Comparison of ENCODE assay signal across 11 mouse cellular contexts in genomic region chr4:97840227-97841062, GRCm38 (mm10).
DNase-seq lines count a peak whose midpoint lies in the region; ATAC-seq lines count a peak whose summit lies in the region.
"Had no signal": no experiment of that assay in that cellular context is flagged by ENCODE, and none has a peak within 500 bp of the region (broad histone marks: within the 10 kb centered on the region; RNA-seq: fewer than 3 reads in every experiment).

No protein-coding gene starts in this region.

- H3K4me3 ChIP-seq in forebrain, embryonic 14.5 days (ENCODE audit: low read depth, low read length), result no peak overlapping the region
- H3K4me3 ChIP-seq in hindbrain, embryonic 15.5 days, result no peak overlapping the region
- H3K4me3 ChIP-seq in liver, embryonic 16.5 days (ENCODE audit: low read depth, low read length), result no peak overlapping the region

- peak; percentile 8; the same call in 1 of the 2 replicates for ATAC-seq in forebrain, embryonic 14.5 days
- peak; percentile 37; the same call in 1 of the 2 replicates for ATAC-seq in hindbrain, embryonic 15.5 days (ENCODE audit: low FRiP score, low read depth)
- peak; percentile 67 for ATAC-seq in liver, embryonic 16.5 days (ENCODE audit: low read depth)

- H3K4me1 ChIP-seq in forebrain, embryonic 14.5 days (ENCODE audit: control insufficient read depth, insufficient read depth, low read length), result peaks cover 63% of the 10 kb centered on the region
- peaks cover 63% of the 10 kb centered on the region for H3K4me1 ChIP-seq in hindbrain, embryonic 15.5 days (replicated peaks)
- H3K4me1 ChIP-seq in liver, embryonic 16.5 days (ENCODE audit: control insufficient read depth, low read depth, low read length), result peaks cover 12% of the 10 kb centered on the region

- 0 out of 2 replicates have a peak overlapping the region, but pooled peaks have one; percentile 0 for H3K9ac ChIP-seq in forebrain, embryonic 14.5 days (ENCODE audit: low read length)
- no peak overlapping the region for H3K9ac ChIP-seq in hindbrain, embryonic 15.5 days
- H3K9ac ChIP-seq in liver, embryonic 16.5 days (ENCODE audit: low read depth, low read length), result no peak overlapping the region

- H3K27ac ChIP-seq in forebrain, embryonic 14.5 days (ENCODE audit: low read depth, low read length), result no peak overlapping the region
- peak overlapping the region; percentile 45; the same call in 1 of the 2 replicates for H3K27ac ChIP-seq in hindbrain, embryonic 15.5 days (replicated peaks)
- no peak overlapping the region for H3K27ac ChIP-seq in liver, embryonic 16.5 days (ENCODE audit: low read length)

- H3K4me2 ChIP-seq in forebrain, embryonic 14.5 days (ENCODE audit: low read length), result no peak overlapping the region
- no peak overlapping the region for H3K4me2 ChIP-seq in hindbrain, embryonic 15.5 days
- H3K4me2 ChIP-seq in liver, embryonic 16.5 days (ENCODE audit: low read depth, low read length), result no peak overlapping the region

- no peaks in the 10 kb centered on the region for H3K9me3 ChIP-seq in forebrain, embryonic 14.5 days (replicated peaks; ENCODE audit: control insufficient read depth, low read length)
- H3K9me3 ChIP-seq in hindbrain, embryonic 15.5 days, result no peaks in the 10 kb centered on the region
- no peaks in the 10 kb centered on the region for H3K9me3 ChIP-seq in liver, embryonic 16.5 days (replicated peaks; ENCODE audit: control insufficient read depth, low read length)

- 13% methylated on average over 8 of the region's 8 CpGs for WGBS in forebrain, embryonic 14.5 days
- 21% methylated on average over 8 of the region's 8 CpGs for WGBS in hindbrain, embryonic 15.5 days
- WGBS in liver, embryonic 16.5 days (ENCODE audit: insufficient replicate concordance), result 66% methylated on average over 8 of the region's 8 CpGs

- peak; percentile 34 for DNase-seq in kidney, adult 11 months
- no peak for DNase-seq in kidney, postnatal 4 days
- no peak for DNase-seq in forebrain, embryonic 14.5 days (ENCODE audit: low spot score)
- DNase-seq in natural killer cell, adult 2 months (ENCODE audit: low spot score in 2 of 2), result no peak
- DNase-seq in urinary bladder, adult 2 months (ENCODE audit: low spot score), result no peak
- DNase-seq: cerebellum, adult 9-10 months; lung, adult 18-20 months; spleen, adult 18-20 months; thymus, postnatal 25 days had no signal

- H3K36me3 ChIP-seq in forebrain, embryonic 14.5 days (ENCODE audit: control insufficient read depth, insufficient read depth, low read length), result no peaks in the 10 kb centered on the region
- no peaks in the 10 kb centered on the region for H3K36me3 ChIP-seq in hindbrain, embryonic 15.5 days
- H3K36me3 ChIP-seq in liver, embryonic 16.5 days (ENCODE audit: control insufficient read depth, insufficient read depth), result no peaks in the 10 kb centered on the region

- no peaks in the 10 kb centered on the region for H3K27me3 ChIP-seq in forebrain, embryonic 14.5 days (replicated peaks; ENCODE audit: control insufficient read depth, insufficient read depth, low read length)
- H3K27me3 ChIP-seq in hindbrain, embryonic 15.5 days, result no peaks in the 10 kb centered on the region
- no peaks in the 10 kb centered on the region for H3K27me3 ChIP-seq in liver, embryonic 16.5 days (ENCODE audit: control insufficient read depth, insufficient read depth, low read depth, low read length)

Comparison
In these comparisons a context has a peak if more than half of its experiments do, and no peak if none do; other contexts are left out.
1. ATAC-seq: peak in every context shown above with its lines; median percentile 67 in liver, embryonic 16.5 days; 37 in hindbrain, embryonic 15.5 days; 8 in forebrain, embryonic 14.5 days.